Mouse (Mus musculus) forebrain, embryonic 11.5 days (tissue): Measurements from ENCODE around the gene Rdh5. TPM values are rescaled to one million over a fixed set of nuclear protein-coding genes. Genes with fewer than 3 reads are reported as not detected.

Experiments
- ATAC-seq: fragments of 200-750 bp; cut with Nextera tagmentation; replicated peaks from 2 replicates; pipeline ENCODE4 v1.8.0; 2017; ENCODE audit warnings: moderate TSS enrichment; ENCODE audit not compliant: low FRiP score
- DNase-seq: peaks from one replicate; pipeline ENCODE4 v3.0.0-alpha.2; 2017; ENCODE audit warnings: low spot score
- H3K27ac ChIP-seq: fragments of 300-500 bp; sonication (generic); 2 replicates; pipeline ENCODE4 v1.5.1; 2014; ENCODE audit warnings: low read depth, low read length
- H3K27me3 ChIP-seq: fragments of 300-500 bp; sonication (generic); 2 replicates; pipeline ENCODE4 v1.6.1; 2014; ENCODE audit warnings: mild to moderate bottlenecking, low read length, mixed read lengths; ENCODE audit not compliant: control insufficient read depth, insufficient read depth
- H3K36me3 ChIP-seq: fragments of 300-500 bp; sonication (generic); 2 replicates; pipeline ENCODE4 v1.6.1; 2014; ENCODE audit warnings: mild to moderate bottlenecking, low read length, moderate library complexity, mixed read lengths; ENCODE audit not compliant: control insufficient read depth, insufficient read depth
- H3K4me1 ChIP-seq: fragments of 300-500 bp; sonication (generic); replicated peaks from 2 replicates; pipeline ENCODE4 v1.6.1; 2014; ENCODE audit warnings: low read length, mixed read lengths; ENCODE audit not compliant: control insufficient read depth, insufficient read depth
- H3K4me2 ChIP-seq: fragments of 300-500 bp; sonication (generic); 2 replicates; pipeline ENCODE4 v1.6.1; 2014; ENCODE audit warnings: low read depth, mild to moderate bottlenecking, low read length, moderate library complexity, mixed read lengths; ENCODE audit not compliant: severe bottlenecking
- H3K4me3 ChIP-seq: fragments of 300-500 bp; sonication (generic); 2 replicates; pipeline ENCODE4 v1.5.1; 2014; ENCODE audit warnings: low read depth, low read length
- H3K9ac ChIP-seq: fragments of 300-500 bp; sonication (generic); 2 replicates; pipeline ENCODE4 v1.6.1; 2014; ENCODE audit warnings: low read length
- H3K9me3 ChIP-seq: fragments of 300-500 bp; sonication (generic); 2 replicates; pipeline ENCODE4 v1.6.1; 2016; ENCODE audit warnings: low read length, mixed read lengths; ENCODE audit not compliant: control insufficient read depth
- WGBS: fragments of 180-500 bp; shearing (Covaris S2); extraction: QIAGEN DNeasy Blood & Tissue Kit; methylation state at CpG from one replicate; pipeline ENCODE4 v1.1.7; 2014; 5-methylcytosine and 5-hydroxymethylcytosine counted together
- polyA plus RNA-seq: library from polyadenylated mRNA; unstranded; fragments of >200 nt; fragmentation: Nextera tagmentation; extraction: Ambion mirVana; gene quantifications from 2 replicates; pipeline ENCODE4 v1.2.1, GENCODE M21; 2014

Gene Rdh5
- polyA plus RNA-seq, 1 experiment from 2014 or later, result 12.3 TPM

GRCm38 (mm10) chr10:128915550-128915949 is 7.1 kb downstream of the Rdh5 start:
- no peaks in the 10 kb centered on the region for H3K27me3 ChIP-seq
- no peak overlapping the region for H3K27ac ChIP-seq
- no peaks in the 10 kb centered on the region; the same call in 1 of the 2 replicates for H3K4me1 ChIP-seq
- H3K9me3 ChIP-seq, result no peaks in the 10 kb centered on the region
- WGBS, result 88% methylated on average over 2 of the region's 2 CpGs
- ATAC-seq (no peak), DNase-seq (no peak)
- no peak overlapping the region for H3K4me2 ChIP-seq
- H3K36me3 ChIP-seq, result no peaks in the 10 kb centered on the region
- no peak overlapping the region for H3K4me3 ChIP-seq
- no peak overlapping the region for H3K9ac ChIP-seq

- DNase-seq, result no peak
- Histone ChIP-seq H3K9ac (no peak overlapping the region), H3K36me3 (no peaks in the 10 kb centered on the region), H3K4me2 (no peak overlapping the region), H3K27me3 (no peaks in the 10 kb centered on the region), H3K9me3 (no peaks in the 10 kb centered on the region), H3K27ac (no peak overlapping the region), H3K4me3 (no peak overlapping the region), H3K4me1 (peaks cover 3% of the 10 kb centered on the region; the same call in 1 of the 2 replicates)
- ATAC-seq, result 0 out of 2 replicates have a peak, but pooled peaks have one; percentile 7
- WGBS, result 80% methylated on average over 12 of the region's 12 CpGs
Observed at GRCm38 (mm10) chr10:128913696-128914095, 9.0 kb downstream of the Rdh5 start.

- DNase-seq, result peak; percentile 95
- ATAC-seq, result peak; percentile 52
- Histone ChIP-seq H3K9me3 (no peaks in the 10 kb centered on the region), H3K9ac (no peak overlapping the region), H3K27me3 (no peaks in the 10 kb centered on the region), H3K36me3 (no peaks in the 10 kb centered on the region), H3K27ac (no peak overlapping the region), H3K4me2 (no peak overlapping the region), H3K4me1 (peaks cover 3% of the 10 kb centered on the region; the same call in 1 of the 2 replicates), H3K4me3 (no peak overlapping the region)
- WGBS, result 8% methylated on average over 5 of the region's 5 CpGs
Observed at GRCm38 (mm10) chr10:128913219-128913618, 9.5 kb downstream of the Rdh5 start.

GRCm38 (mm10) chr10:128912791-128913190 is 9.9 kb downstream of the Rdh5 start:
- H3K27ac ChIP-seq, result no peak overlapping the region
- no peaks in the 10 kb centered on the region for H3K9me3 ChIP-seq
- 81% methylated on average over 4 of the region's 4 CpGs for WGBS
- H3K36me3 ChIP-seq, result no peaks in the 10 kb centered on the region
- DNase-seq, result no peak
- no peak overlapping the region for H3K9ac ChIP-seq
- H3K4me1 ChIP-seq, result peaks cover 3% of the 10 kb centered on the region; the same call in 1 of the 2 replicates
- ATAC-seq, result no peak
- no peak overlapping the region for H3K4me2 ChIP-seq
- no peaks in the 10 kb centered on the region for H3K27me3 ChIP-seq
- no peak overlapping the region for H3K4me3 ChIP-seq

- 93% methylated on average over 4 of the region's 4 CpGs for WGBS
- Histone ChIP-seq H3K9ac (no peak overlapping the region), H3K36me3 (no peaks in the 10 kb centered on the region), H3K4me1 (peaks cover 3% of the 10 kb centered on the region; the same call in 1 of the 2 replicates), H3K4me3 (no peak overlapping the region), H3K9me3 (no peaks in the 10 kb centered on the region), H3K4me2 (no peak overlapping the region), H3K27me3 (no peaks in the 10 kb centered on the region), H3K27ac (no peak overlapping the region)
- ATAC-seq (no peak), DNase-seq (peak; percentile 49)
Observed at GRCm38 (mm10) chr10:128912268-128912667, 10.4 kb downstream of the Rdh5 start.

GRCm38 (mm10) chr10:128911430-128911829 is 11.3 kb downstream of the Rdh5 start:
- DNase-seq (peak; percentile 51), ATAC-seq (no peak)
- Histone ChIP-seq H3K4me1 (peaks cover 3% of the 10 kb centered on the region; the same call in 1 of the 2 replicates), H3K9ac (no peak overlapping the region), H3K4me3 (no peak overlapping the region), H3K4me2 (no peak overlapping the region), H3K27ac (no peak overlapping the region), H3K27me3 (no peaks in the 10 kb centered on the region), H3K36me3 (no peaks in the 10 kb centered on the region), H3K9me3 (no peaks in the 10 kb centered on the region)
- 89% methylated on average over 6 of the region's 6 CpGs for WGBS

GRCm38 (mm10) chr10:128910066-128910841 is 12.4 kb downstream of the Rdh5 start:
- H3K4me1 ChIP-seq, result peaks cover 3% of the 10 kb centered on the region; the same call in 1 of the 2 replicates
- no peaks in the 10 kb centered on the region for H3K36me3 ChIP-seq
- ATAC-seq (peak; percentile 16), DNase-seq (peak; percentile 70)
- H3K27ac ChIP-seq, result 0 out of 2 replicates have a peak overlapping the region, but pooled peaks have one; percentile 31
- WGBS, result 3% methylated on average over 56 of the region's 66 CpGs
- peak overlapping the region; percentile 88 for H3K9ac ChIP-seq
- no peaks in the 10 kb centered on the region for H3K27me3 ChIP-seq
- H3K4me2 ChIP-seq, result peak overlapping the region; percentile 87
- H3K4me3 ChIP-seq, result peak overlapping the region; percentile 74
- H3K9me3 ChIP-seq, result no peaks in the 10 kb centered on the region

GRCm38 (mm10) chr10:128909567-128910028 is 13.1 kb downstream of the Rdh5 start:
- H3K27ac ChIP-seq, result 0 out of 2 replicates have a peak overlapping the region, but pooled peaks have one; percentile 31
- peak; percentile 88 for DNase-seq
- no peaks in the 10 kb centered on the region for H3K36me3 ChIP-seq
- H3K4me1 ChIP-seq, result peaks cover 3% of the 10 kb centered on the region; the same call in 1 of the 2 replicates
- peak overlapping the region; percentile 88 for H3K9ac ChIP-seq
- 2% methylated on average over 21 of the region's 41 CpGs for WGBS
- H3K27me3 ChIP-seq, result no peaks in the 10 kb centered on the region
- peak; percentile 81 for ATAC-seq
- peak overlapping the region; percentile 74 for H3K4me3 ChIP-seq
- H3K9me3 ChIP-seq, result no peaks in the 10 kb centered on the region
- peak overlapping the region; percentile 87 for H3K4me2 ChIP-seq
